Mouse (Mus musculus) heart, embryonic 11.5 days (tissue): ENCODE measurements around the gene Gm21915. TPM values are rescaled to one million over a fixed set of nuclear protein-coding genes. Genes with fewer than 3 reads are reported as not detected.

ENCODE experiments used
- ATAC-seq: fragments of 200-750 bp; cut with Nextera tagmentation; replicated peaks from 2 replicates; pipeline ENCODE4 v1.8.0; 2017; ENCODE audit warnings: moderate library complexity; ENCODE audit not compliant: insufficient number of reproducible peaks, low FRiP score, low TSS enrichment
- H3K27ac ChIP-seq: fragments of 300-500 bp; sonication (generic); 2 replicates; pipeline ENCODE4 v1.5.1; 2014; ENCODE audit warnings: mild to moderate bottlenecking, low read depth, low read length
- H3K27me3 ChIP-seq: fragments of 300-500 bp; sonication (generic); 2 replicates; pipeline ENCODE4 v1.6.1; 2014; ENCODE audit warnings: mild to moderate bottlenecking, low read length, mixed read lengths; ENCODE audit not compliant: control insufficient read depth, insufficient read depth
- H3K36me3 ChIP-seq: fragments of 300-500 bp; sonication (generic); 2 replicates; pipeline ENCODE4 v1.6.1; 2014; ENCODE audit warnings: mild to moderate bottlenecking, low read length, moderate library complexity, mixed read lengths; ENCODE audit not compliant: control insufficient read depth, insufficient read depth
- H3K4me1 ChIP-seq: fragments of 300-500 bp; sonication (generic); 2 replicates; pipeline ENCODE4 v1.6.1; 2014; ENCODE audit warnings: low read length; ENCODE audit not compliant: control insufficient read depth, insufficient read depth
- H3K4me2 ChIP-seq: fragments of 300-500 bp; sonication (generic); 2 replicates; pipeline ENCODE4 v1.6.1; 2014; ENCODE audit warnings: mild to moderate bottlenecking, moderate library complexity
- H3K4me3 ChIP-seq: fragments of 300-500 bp; sonication (generic); 2 replicates; pipeline ENCODE4 v1.5.1; 2014; ENCODE audit warnings: low read depth, low read length
- H3K9ac ChIP-seq: fragments of 300-500 bp; sonication (generic); 2 replicates; pipeline ENCODE4 v1.6.1; 2014; ENCODE audit warnings: mild to moderate bottlenecking, low read depth, low read length, moderate library complexity
- H3K9me3 ChIP-seq: fragments of 300-500 bp; sonication (generic); replicated peaks from 2 replicates; pipeline ENCODE4 v1.6.1; 2016; ENCODE audit warnings: low read length; ENCODE audit not compliant: control insufficient read depth
- WGBS: fragments of 180-500 bp; shearing (Covaris S2); extraction: QIAGEN DNeasy Blood & Tissue Kit; methylation state at CpG from one replicate; pipeline ENCODE4 v1.1.7; 2014; ENCODE audit not compliant: insufficient replicate concordance; 5-methylcytosine and 5-hydroxymethylcytosine counted together
- polyA plus RNA-seq: library from polyadenylated mRNA; unstranded; fragments of >200 nt; fragmentation: Nextera tagmentation; extraction: Ambion mirVana; gene quantifications from 2 replicates; pipeline ENCODE4 v1.2.1, GENCODE M21; 2014

The Gm21915 gene
- polyA plus RNA-seq, 1 experiment from 2014 or later, result not detected

- Histone ChIP-seq H3K27ac (no peak overlapping the region), H3K9me3 (no peaks in the 10 kb centered on the region), H3K4me1 (no peaks in the 10 kb centered on the region), H3K36me3 (no peaks in the 10 kb centered on the region), H3K4me3 (no peak overlapping the region), H3K9ac (no peak overlapping the region), H3K4me2 (no peak overlapping the region), H3K27me3 (no peaks in the 10 kb centered on the region)
- no peak for ATAC-seq
- WGBS, result 49% methylated on average over 6 of the region's 6 CpGs
Observed at GRCm38 (mm10) chr9:40631101-40631500, 39.3 kb upstream of the Gm21915 start.

DNA sequence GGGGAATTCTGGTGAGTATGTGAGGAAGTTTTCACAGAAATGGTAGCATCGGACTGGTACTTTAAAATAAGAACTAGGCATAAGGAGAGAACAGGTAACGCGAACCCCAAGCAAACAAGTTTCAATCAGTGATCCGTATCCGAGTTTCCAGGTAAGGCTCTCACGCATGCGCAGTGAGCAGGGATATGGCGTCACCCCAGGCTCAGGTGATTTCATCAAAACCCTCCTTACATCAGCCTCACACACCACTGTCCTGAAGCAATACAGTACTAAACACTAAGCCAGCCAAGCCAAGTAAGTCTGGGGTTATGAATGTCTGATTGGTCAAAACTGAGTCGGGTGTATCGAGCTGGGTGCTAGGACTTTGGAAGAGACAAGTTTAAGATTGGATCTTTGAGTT lies 38.9 kb upstream of the Gm21915 start:
- Histone ChIP-seq H3K4me1 (no peaks in the 10 kb centered on the region), H3K4me3 (no peak overlapping the region), H3K4me2 (no peak overlapping the region), H3K27ac (no peak overlapping the region), H3K27me3 (no peaks in the 10 kb centered on the region), H3K36me3 (no peaks in the 10 kb centered on the region), H3K9me3 (no peaks in the 10 kb centered on the region), H3K9ac (no peak overlapping the region)
- ATAC-seq, result no peak
- 90% methylated on average over 10 of the region's 10 CpGs for WGBS

GRCm38 (mm10) chr9:40636054-40636453 lies 34.4 kb upstream of the Gm21915 start:
- no peak for ATAC-seq
- H3K27me3 ChIP-seq, result no peaks in the 10 kb centered on the region

DNA sequence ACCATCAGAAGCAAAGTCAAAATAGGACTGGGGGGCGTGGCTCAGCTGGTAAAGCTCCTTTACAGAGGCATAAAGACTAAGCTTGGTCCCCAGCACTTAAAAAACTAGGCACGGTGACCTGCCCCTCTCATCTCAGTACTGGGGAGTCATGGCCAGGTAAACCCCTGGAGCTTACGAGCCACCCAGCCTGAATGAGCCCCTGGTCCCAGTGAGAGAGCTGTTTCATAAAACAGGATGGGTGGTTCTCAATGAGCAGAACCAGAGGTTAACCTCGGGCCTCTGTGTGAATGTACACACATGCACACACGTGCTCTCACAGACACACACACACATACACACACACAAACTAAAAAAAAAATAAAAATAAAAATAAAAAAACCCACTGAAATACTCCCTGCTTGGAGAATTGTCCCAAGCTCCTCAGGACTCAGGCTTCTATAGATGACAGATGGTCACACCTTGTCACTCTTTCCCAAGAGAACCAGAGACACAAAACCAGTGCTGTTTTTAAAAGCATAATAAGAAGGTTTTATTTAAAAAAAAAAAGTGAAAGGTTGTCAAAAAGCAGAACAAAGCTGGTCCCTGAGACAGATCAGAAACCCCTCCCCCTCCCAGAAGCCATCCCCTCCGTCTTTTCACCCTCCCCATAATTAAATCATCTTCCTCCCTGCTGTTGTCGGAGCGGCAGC lies 32.6 kb upstream of the Gm21915 start:
- H3K27ac ChIP-seq, result no peak overlapping the region
- ATAC-seq, result no peak
- H3K36me3 ChIP-seq, result no peaks in the 10 kb centered on the region
- peak overlapping the region; percentile 73; the same call in 1 of the 2 replicates for H3K9ac ChIP-seq
- peak overlapping the region; percentile 55 for H3K4me3 ChIP-seq
- H3K4me1 ChIP-seq, result peaks cover 10% of the 10 kb centered on the region
- H3K27me3 ChIP-seq, result no peaks in the 10 kb centered on the region; the same call in 1 of the 2 replicates
- peak overlapping the region; percentile 79 for H3K4me2 ChIP-seq
- 36% methylated on average over 8 of the region's 8 CpGs for WGBS
- no peaks in the 10 kb centered on the region for H3K9me3 ChIP-seq

More at GRCm38 (mm10) chr9:40636054-40636453, 34.4 kb upstream of the Gm21915 start:
- H3K36me3 ChIP-seq, result no peaks in the 10 kb centered on the region
- WGBS, result 20% methylated on average over 2 of the region's 2 CpGs
- H3K4me3 ChIP-seq, result no peak overlapping the region
- H3K9ac ChIP-seq, result no peak overlapping the region
- H3K4me2 ChIP-seq, result no peak overlapping the region
- H3K4me1 ChIP-seq, result peaks cover 8% of the 10 kb centered on the region; the same call in 1 of the 2 replicates
- H3K27ac ChIP-seq, result no peak overlapping the region
- no peaks in the 10 kb centered on the region for H3K9me3 ChIP-seq

DNA sequence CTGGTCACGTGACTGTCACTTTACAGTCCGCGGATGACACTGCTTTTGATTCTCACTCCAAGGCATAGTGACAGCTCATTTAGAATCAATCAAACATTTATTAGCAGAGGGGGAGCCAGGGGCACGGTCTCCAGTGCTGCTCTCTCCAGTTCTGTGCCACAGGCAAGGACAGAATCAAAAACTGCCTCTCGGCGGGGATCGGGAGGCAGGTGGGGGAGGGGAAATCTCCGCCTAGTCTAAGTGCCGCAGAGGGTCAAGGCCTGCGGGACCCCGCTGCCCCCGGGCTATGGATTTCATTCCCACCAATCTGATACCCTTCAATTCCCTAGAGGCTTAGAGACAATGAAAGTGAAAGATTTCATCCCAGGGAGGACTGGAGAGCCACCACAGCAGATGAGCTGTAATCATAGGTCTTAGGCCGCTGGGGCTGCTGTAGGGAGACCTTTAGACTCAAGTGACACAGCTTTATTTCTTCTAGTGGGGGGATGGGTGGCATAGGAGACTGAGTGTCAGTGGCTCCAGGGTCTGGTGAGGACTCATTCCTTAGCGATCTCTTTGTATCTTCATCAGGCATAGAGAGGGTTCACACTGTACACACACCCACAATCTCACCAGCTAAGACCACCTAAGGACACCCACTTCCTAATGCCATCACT lies 31.9 kb upstream of the Gm21915 start:
- no peak for ATAC-seq

DNA sequence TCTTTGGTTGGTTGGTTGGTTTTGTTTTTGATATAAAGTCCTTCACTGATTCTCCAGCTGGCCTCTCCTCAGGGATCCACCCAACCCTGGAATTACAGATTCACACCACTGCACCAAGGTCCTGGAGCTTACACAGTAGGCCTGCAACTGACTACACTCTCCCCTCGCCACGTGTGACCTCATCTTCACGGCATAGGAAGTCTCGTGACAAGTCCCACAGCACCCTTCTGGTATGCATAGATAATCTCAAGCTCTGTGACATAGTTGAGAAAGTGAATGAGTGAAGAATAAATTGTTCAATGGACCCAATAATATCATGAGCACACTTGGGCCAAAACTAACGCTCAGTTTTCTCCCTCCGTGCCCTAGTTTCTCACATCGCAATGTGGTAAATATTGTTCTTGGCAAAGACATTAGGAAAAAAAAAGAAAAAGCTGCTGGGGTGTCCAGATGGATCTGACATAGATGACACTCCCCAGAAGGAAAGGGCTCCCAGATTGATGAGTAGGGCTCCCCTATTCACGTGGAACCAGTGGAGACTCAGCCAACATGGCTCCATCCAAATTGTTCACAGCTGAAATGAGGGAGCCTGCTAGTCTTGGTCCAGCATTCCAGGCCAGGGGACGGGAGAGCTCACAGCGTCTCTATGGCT lies 30.8 kb upstream of the Gm21915 start:
- no peaks in the 10 kb centered on the region for H3K36me3 ChIP-seq
- no peak overlapping the region for H3K9ac ChIP-seq
- H3K9me3 ChIP-seq, result no peaks in the 10 kb centered on the region
- no peak for ATAC-seq
- peaks cover 11% of the 10 kb centered on the region for H3K4me1 ChIP-seq
- H3K4me2 ChIP-seq, result no peak overlapping the region
- 74% methylated on average over 10 of the region's 10 CpGs for WGBS
- H3K27me3 ChIP-seq, result no peaks in the 10 kb centered on the region; the same call in 1 of the 2 replicates
- H3K4me3 ChIP-seq, result no peak overlapping the region
- no peak overlapping the region for H3K27ac ChIP-seq

More for the DNA sequence above, 31.9 kb upstream of the Gm21915 start:
- Histone ChIP-seq H3K27ac (no peak overlapping the region), H3K9me3 (no peaks in the 10 kb centered on the region), H3K4me2 (peak overlapping the region; percentile 79), H3K4me1 (peaks cover 11% of the 10 kb centered on the region), H3K4me3 (peak overlapping the region; percentile 55), H3K27me3 (no peaks in the 10 kb centered on the region; the same call in 1 of the 2 replicates), H3K9ac (peak overlapping the region; percentile 73), H3K36me3 (no peaks in the 10 kb centered on the region)
- WGBS, result 3% methylated on average over 14 of the region's 14 CpGs

GRCm38 (mm10) chr9:40641318-40641717 lies 29.1 kb upstream of the Gm21915 start:
- H3K4me1 ChIP-seq, result peaks cover 11% of the 10 kb centered on the region
- no peak overlapping the region for H3K4me2 ChIP-seq
- ATAC-seq, result no peak
- WGBS, result 83% methylated on average over 2 of the region's 2 CpGs
- no peak overlapping the region for H3K27ac ChIP-seq
- no peak overlapping the region for H3K9ac ChIP-seq
- H3K4me3 ChIP-seq, result no peak overlapping the region
- H3K9me3 ChIP-seq, result no peaks in the 10 kb centered on the region
- H3K36me3 ChIP-seq, result no peaks in the 10 kb centered on the region
- H3K27me3 ChIP-seq, result no peaks in the 10 kb centered on the region; the same call in 1 of the 2 replicates

- Histone ChIP-seq H3K27ac (no peak overlapping the region), H3K9ac (no peak overlapping the region), H3K27me3 (no peaks in the 10 kb centered on the region; the same call in 1 of the 2 replicates), H3K4me2 (no peak overlapping the region), H3K9me3 (no peaks in the 10 kb centered on the region), H3K4me1 (peaks cover 11% of the 10 kb centered on the region), H3K4me3 (no peak overlapping the region), H3K36me3 (no peaks in the 10 kb centered on the region)
- WGBS, result 18% methylated on average over 16 of the region's 16 CpGs
- no peak for ATAC-seq
Observed at GRCm38 (mm10) chr9:40642470-40643220, 27.8 kb upstream of the Gm21915 start.
